Mouse (Mus musculus) erythroid progenitor cell, adult 5-6 weeks (primary cell): ENCODE data around the gene Gm8127. TPM values are rescaled to one million over a fixed set of nuclear protein-coding genes. Genes with fewer than 3 reads are reported as not detected.
"Not testable (repeated sequence)": the region's sequence is repeated elsewhere in the genome, so short reads cannot be mapped to it uniquely, and the experiment has no call there.

Source experiments
- ATAC-seq: replicated peaks from 2 replicates; pipeline ENCODE4 v1.8.0; 2016; ENCODE audit warnings: moderate number of reproducible peaks, mild to moderate bottlenecking, moderate TSS enrichment, inconsistent platforms; ENCODE audit not compliant: poor library complexity, low FRiP score, severe bottlenecking
- total RNA-seq, 2 experiments: library from RNA; stranded (forward) in 1 of 2; stranded (reverse) in 1 of 2; fragments of 150-400 nt in 1 of 2; fragments of 186-747, 209-891 nt in 1 of 2; gene quantifications; 2 replicates each; pipeline versions ENCODE4 v1.2.3 to v1.2.4; 2015 to 2017; ENCODE audit warnings: low replicate concordance in 2 of 2

The Gm8127 gene
- total RNA-seq (2015; ENCODE audit: low replicate concordance) (not detected in 2 replicates), total RNA-seq (2017; ENCODE audit: low replicate concordance) (not detected in 2 replicates)

- not testable (repeated sequence) for ATAC-seq
Measured at GRCm38 (mm10) chr14:43293503-43293902, at the start of gene Gm8127. Gm8127 (minus strand) TSS chr14:43293832.

- not testable (repeated sequence) for ATAC-seq
Measured at GRCm38 (mm10) chr14:43337646-43338045, 44.0 kb upstream of the Gm8127 start.

- not testable (repeated sequence) for ATAC-seq
Measured at GRCm38 (mm10) chr14:43331362-43331880, 37.8 kb upstream of the Gm8127 start.

- ATAC-seq, result not testable (repeated sequence)
Measured at GRCm38 (mm10) chr14:43328603-43329002, 35.0 kb upstream of the Gm8127 start.

GRCm38 (mm10) chr14:43319516-43319915, 25.9 kb upstream of the Gm8127 start:
- not testable (repeated sequence) for ATAC-seq

- not testable (repeated sequence) for ATAC-seq
Measured at GRCm38 (mm10) chr14:43278681-43279080, 15.0 kb downstream of the Gm8127 start.

- not testable (repeated sequence) for ATAC-seq
Measured at GRCm38 (mm10) chr14:43278146-43278545, 15.5 kb downstream of the Gm8127 start.

GRCm38 (mm10) chr14:43277468-43277867, 16.2 kb downstream of the Gm8127 start:
- ATAC-seq, result not testable (repeated sequence)

GRCm38 (mm10) chr14:43275752-43276151, 17.9 kb downstream of the Gm8127 start:
- ATAC-seq, result not testable (repeated sequence)

GRCm38 (mm10) chr14:43274986-43275511, 18.6 kb downstream of the Gm8127 start, which contains the start of gene Gm9732:
Gm9732 (plus strand) TSS chr14:43275036.
- ATAC-seq, result not testable (repeated sequence)

GRCm38 (mm10) chr14:43273161-43273560, 20.5 kb downstream of the Gm8127 start:
- ATAC-seq, result not testable (repeated sequence)

- ATAC-seq, result not testable (repeated sequence)
Measured at GRCm38 (mm10) chr14:43269211-43269610, 24.4 kb downstream of the Gm8127 start.

GRCm38 (mm10) chr14:43268521-43269084, 25.0 kb downstream of the Gm8127 start:
- not testable (repeated sequence) for ATAC-seq

- ATAC-seq, result not testable (repeated sequence)
Measured at GRCm38 (mm10) chr14:43263421-43263820, 30.2 kb downstream of the Gm8127 start.

GRCm38 (mm10) chr14:43258349-43258748, 35.3 kb downstream of the Gm8127 start, which contains the start of gene Gm8126:
Gm8126 (plus strand) TSS chr14:43258649.
- ATAC-seq, result not testable (repeated sequence)

- not testable (repeated sequence) for ATAC-seq
Measured at GRCm38 (mm10) chr14:43256511-43256910, 37.1 kb downstream of the Gm8127 start.

- not testable (repeated sequence) for ATAC-seq
Measured at GRCm38 (mm10) chr14:43250549-43251253, 42.9 kb downstream of the Gm8127 start.

GRCm38 (mm10) chr14:43249611-43250170, 43.9 kb downstream of the Gm8127 start:
- ATAC-seq, result 0 out of 2 replicates have a peak, but pooled peaks have one; percentile 34
